Mouse (Mus musculus): Measurements from ENCODE around the gene E130116L18Rik.

GRCm38 (mm10) chr5:25184594-25184993 is 38.4 kb downstream of the E130116L18Rik start:
- TF ChIP-seq ZNF384 (IDR thresholded peaks at IDR 0.05; ENCODE audit: low read depth, low read length) (no peak), MAFK (IDR thresholded peaks at IDR 0.05; ENCODE audit: insufficient read depth, low read depth, low read length) (no peak), HCFC1 (IDR thresholded peaks at IDR 0.05; ENCODE audit: borderline replicate concordance, insufficient read depth, low read length) (no peak), CHD2 (IDR thresholded peaks at IDR 0.05; ENCODE audit: low read depth, low read length) (no peak), ZC3H11A (IDR thresholded peaks at IDR 0.05; ENCODE audit: borderline replicate concordance, low read depth, low read length) (no peak)
